Mouse (Mus musculus): ENCODE results near the gene Mars2.

DNA sequence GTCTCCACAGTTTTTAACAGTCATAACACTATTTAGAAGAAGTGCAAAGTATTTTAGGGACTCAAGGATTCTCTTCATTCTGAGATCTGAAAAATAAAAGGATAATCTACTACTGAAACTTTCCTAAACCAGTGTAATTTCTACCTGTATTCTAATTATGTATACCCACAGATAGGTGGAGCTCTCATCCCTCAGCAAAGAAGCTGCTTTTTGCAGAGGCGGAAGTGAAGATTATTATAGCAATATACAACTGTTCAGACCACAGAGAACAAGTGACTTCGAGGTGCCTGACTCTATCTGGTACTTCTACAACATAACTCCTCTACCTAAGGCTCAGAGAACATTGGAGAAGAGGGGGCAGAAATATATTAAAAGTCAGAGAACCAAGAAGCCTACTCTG, 28.5 kb downstream of the Mars2 start:
- TF ChIP-seq CTCF (IDR thresholded peaks at IDR 0.05; ENCODE audit: insufficient read depth, low read length) (no peak), POLR2A (IDR thresholded peaks at IDR 0.05; ENCODE audit: borderline replicate concordance, extremely low read depth, low read depth, low read length) (no peak)
